Mouse (Mus musculus): ENCODE measurements around the gene Wtip. TPM values are rescaled to one million over a fixed set of nuclear protein-coding genes. Genes with fewer than 3 reads are reported as not detected.
"Not testable (repeated sequence)": the region's sequence is repeated elsewhere in the genome, so short reads cannot be mapped to it uniquely, and the experiment has no call there.

The Wtip gene
- not detected in 2 replicates for total RNA-seq (2012; rRNA removed)
- total RNA-seq (2014; rRNA removed), result not detected in 2 replicates
- not detected in 2 replicates for polyA plus RNA-seq (2012; ENCODE audit: insufficient read length, low read depth)

DNA sequence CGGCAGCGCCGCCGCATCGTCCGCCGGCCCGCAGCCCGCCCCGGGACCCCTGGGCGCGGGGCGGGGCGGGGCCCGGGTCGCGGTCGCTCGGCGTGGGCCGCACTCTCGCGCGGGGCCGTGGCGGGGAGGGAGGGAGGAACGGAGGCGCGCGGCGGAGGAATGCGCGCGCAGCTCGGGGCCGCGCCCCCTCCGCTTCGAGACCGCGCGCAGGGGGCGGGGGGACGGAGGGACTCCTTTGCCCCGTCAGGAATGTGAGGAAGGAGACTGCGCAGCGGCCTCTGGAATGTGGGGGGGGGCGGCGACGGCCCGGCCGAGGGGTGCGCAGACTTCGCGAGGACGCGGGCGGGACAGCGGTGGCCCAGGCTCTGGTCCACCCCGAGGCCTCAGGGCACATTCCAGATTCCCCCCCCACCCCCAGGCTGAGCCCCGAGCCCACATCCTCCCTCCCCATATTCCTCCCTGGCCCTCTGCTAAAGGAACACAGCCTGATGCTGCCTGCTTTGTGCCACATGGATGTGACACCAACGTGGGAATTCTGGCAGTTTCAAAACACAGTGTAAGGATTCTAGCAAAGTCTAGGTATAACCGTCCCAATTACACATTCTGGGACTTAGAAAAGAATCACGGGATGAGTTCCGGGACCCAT lies at the start of gene Wtip:
Wtip (minus strand) TSS at position 152 of the 646 bp plus-strand sequence.
- Histone ChIP-seq H3K27me3 (replicated peaks) (peaks cover 2% of the 10 kb centered on the region), H3K9ac (ENCODE audit: insufficient read depth, low read depth) (no peak within 1 kb of the TSS), H3K27ac (ENCODE audit: insufficient read depth, low read depth) (no peak within 1 kb of the TSS), H3K79me2 (replicated peaks; ENCODE audit: control insufficient read depth, extremely low read depth, insufficient read depth, poor library complexity, severe bottlenecking) (no peaks in the 10 kb centered on the region), H3K9me3 (replicated peaks; ENCODE audit: low read length) (no peaks in the 10 kb centered on the region), H3K4me3 (replicated peaks in 1 of 3; ENCODE audit: low read depth in 2 of 3, low read length in 2 of 3, poor library complexity in 1 of 3) (no peak within 1 kb of the TSS), H3K4me2 (ENCODE audit: insufficient read depth, low read depth, poor library complexity, severe bottlenecking) (no peak within 1 kb of the TSS), H3K4me1 (ENCODE audit: control insufficient read depth in 1 of 2, insufficient read depth in 2 of 2) (no peaks in the 10 kb centered on the region), H3K36me3 (replicated peaks in 1 of 2; ENCODE audit: control insufficient read depth in 1 of 2, insufficient read depth in 1 of 2, low read length in 1 of 2) (no peaks in the 10 kb centered on the region)
- TF ChIP-seq ZMIZ1 (IDR thresholded peaks at IDR 0.05; ENCODE audit: low read depth, low read length), result no peak
- TF ChIP-seq ELF1 (IDR thresholded peaks at IDR 0.05; ENCODE audit: low read depth, low read length), result no peak
- TF ChIP-seq HCFC1 (IDR thresholded peaks at IDR 0.05; ENCODE audit: low read depth, low read length), result no peak
- TF ChIP-seq NRF1 (IDR thresholded peaks at IDR 0.05; ENCODE audit: low read depth, low read length), result no peak
- no peak for TF ChIP-seq MAFK (IDR thresholded peaks at IDR 0.05; ENCODE audit: insufficient replicate concordance, low read length)
- no peak for TF ChIP-seq EP300 (IDR thresholded peaks at IDR 0.05; ENCODE audit: low read length)
- in situ Hi-C loops (cut with MboI; ENCODE audit: low pct_ligation_motif_present, low pct_unique_long_range_greater_than_20kb, low sequenced_read_pairs) (loop anchor here (25.0 kb wide), 1 partner anchor 246 kb away; no protein-coding TSS in a partner anchor), dilution Hi-C loops (cut with MboI; ENCODE audit: extremely low pct_ligation_motif_present, extremely low pct_unique_long_range_greater_than_20kb, low sequenced_read_pairs) (no loop called here)
- no peak for DNase-seq (ENCODE audit: extremely low read depth)

DNA sequence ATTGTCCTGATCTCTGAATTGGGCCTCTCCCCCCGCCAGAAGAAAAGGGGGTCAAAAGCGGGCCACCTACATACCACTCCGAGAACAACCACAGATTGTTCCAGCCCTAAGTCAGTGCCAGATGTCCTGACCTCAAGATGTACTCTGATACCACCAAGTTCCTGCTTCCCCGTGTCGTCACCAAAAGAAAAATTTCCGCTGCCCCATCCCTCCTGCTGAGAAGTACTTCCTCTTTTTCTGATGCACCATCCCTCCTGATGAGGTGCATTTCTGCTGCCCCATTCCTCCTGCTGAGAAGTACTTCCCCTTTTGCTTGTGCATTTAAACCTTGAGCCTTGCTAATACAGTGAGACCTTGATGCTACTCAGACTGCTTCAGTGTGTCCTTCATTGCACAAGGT lies 43.2 kb upstream of the Wtip start:
- H3K9me3 ChIP-seq (replicated peaks; ENCODE audit: low read length); dilution Hi-C loops (cut with MboI; ENCODE audit: extremely low pct_ligation_motif_present, extremely low pct_unique_long_range_greater_than_20kb, low sequenced_read_pairs); H3K27ac ChIP-seq (ENCODE audit: insufficient read depth, low read depth); in situ Hi-C loops (cut with MboI; ENCODE audit: low pct_ligation_motif_present, low pct_unique_long_range_greater_than_20kb, low sequenced_read_pairs); H3K4me1 ChIP-seq (ENCODE audit: control insufficient read depth in 1 of 2, insufficient read depth in 2 of 2); DNase-seq (ENCODE audit: extremely low read depth); H3K9ac ChIP-seq (ENCODE audit: insufficient read depth, low read depth); H3K36me3 ChIP-seq (replicated peaks in 1 of 2; ENCODE audit: control insufficient read depth in 1 of 2, insufficient read depth in 1 of 2, low read length in 1 of 2); H3K4me2 ChIP-seq (ENCODE audit: insufficient read depth, low read depth, poor library complexity, severe bottlenecking); H3K4me3 ChIP-seq (replicated peaks in 1 of 3; ENCODE audit: low read depth in 2 of 3, low read length in 2 of 3, poor library complexity in 1 of 3); H3K79me2 ChIP-seq (replicated peaks; ENCODE audit: control insufficient read depth, extremely low read depth, insufficient read depth, poor library complexity, severe bottlenecking); H3K27me3 ChIP-seq (replicated peaks): not testable (repeated sequence)

DNA sequence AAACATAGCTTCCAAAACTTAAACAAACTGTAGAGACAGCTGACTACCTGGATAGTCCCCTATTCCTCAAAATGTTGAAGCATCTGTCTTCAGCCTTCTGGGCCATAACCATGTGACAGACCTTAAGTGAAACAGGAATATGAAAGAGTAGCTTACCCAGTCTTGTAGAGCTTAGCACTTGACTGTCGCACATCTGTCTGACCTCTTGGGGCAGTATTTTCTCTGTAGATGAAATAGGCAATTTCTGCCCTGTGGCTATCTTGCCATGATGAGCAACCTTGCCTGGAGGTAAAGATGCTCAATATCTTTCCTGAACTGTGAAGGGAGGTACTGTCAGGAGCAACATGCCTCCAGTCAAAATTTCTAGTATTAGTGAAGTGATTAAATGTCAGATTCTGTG lies 39.2 kb upstream of the Wtip start:
- H3K4me2 ChIP-seq (ENCODE audit: insufficient read depth, low read depth, poor library complexity, severe bottlenecking), result no peak overlapping the region
- H3K4me3 ChIP-seq (replicated peaks in 1 of 3; ENCODE audit: low read depth in 2 of 3, low read length in 2 of 3, poor library complexity in 1 of 3), result no peak overlapping the region
- TF ChIP-seq CHD2 (IDR thresholded peaks at IDR 0.05; ENCODE audit: low read length) (no peak), MXI1 (IDR thresholded peaks at IDR 0.05; ENCODE audit: low read depth, low read length) (no peak), CTCF (conservative IDR thresholded peaks at IDR 0.05 in 1 of 2, IDR thresholded peaks at IDR 0.05 in 1 of 2; ENCODE audit: low read depth in 2 of 2, low read length in 2 of 2) (peak; percentile 10 to 47; a peak in 2 of 4 replicates)
- in situ Hi-C loops (cut with MboI; ENCODE audit: low pct_ligation_motif_present, low pct_unique_long_range_greater_than_20kb, low sequenced_read_pairs) (no loop called here), dilution Hi-C loops (cut with MboI; ENCODE audit: extremely low pct_ligation_motif_present, extremely low pct_unique_long_range_greater_than_20kb, low sequenced_read_pairs) (no loop called here)
- peak; percentile 22 for DNase-seq (ENCODE audit: extremely low read depth)
- no peak overlapping the region for H3K9ac ChIP-seq (ENCODE audit: insufficient read depth, low read depth)
- H3K36me3 ChIP-seq (replicated peaks in 1 of 2; ENCODE audit: control insufficient read depth in 1 of 2, insufficient read depth in 1 of 2, low read length in 1 of 2), result no peaks in the 10 kb centered on the region
- H3K27ac ChIP-seq (ENCODE audit: insufficient read depth, low read depth), result no peak overlapping the region
- H3K9me3 ChIP-seq (replicated peaks; ENCODE audit: low read length), result peaks cover 5% of the 10 kb centered on the region
- H3K4me1 ChIP-seq (ENCODE audit: control insufficient read depth in 1 of 2, insufficient read depth in 2 of 2), result peaks cover 2 to 8% of the 10 kb centered on the region in 2 experiments; a peak in 3 of 4 replicates
- H3K79me2 ChIP-seq (replicated peaks; ENCODE audit: control insufficient read depth, extremely low read depth, insufficient read depth, poor library complexity, severe bottlenecking), result peaks cover 11% of the 10 kb centered on the region
- no peaks in the 10 kb centered on the region for H3K27me3 ChIP-seq (replicated peaks)
